Mouse (Mus musculus): ENCODE data around the gene Spocd1. TPM values are rescaled to one million over a fixed set of nuclear protein-coding genes. Genes with fewer than 3 reads are reported as not detected.

Spocd1 gene
- polyA plus RNA-seq, 1 experiment = 0.14 TPM

GRCm38 (mm10) chr4:129954527-129954926 lies 25.5 kb downstream of the Spocd1 start:
- TF ChIP-seq POLR2A (IDR thresholded peaks at IDR 0.05; ENCODE audit: borderline replicate concordance, extremely low read depth, insufficient read depth, insufficient read length, poor library complexity, severe bottlenecking) = no peak
- TF ChIP-seq CTCF (IDR thresholded peaks at IDR 0.05; ENCODE audit: borderline replicate concordance, extremely low read depth, insufficient read depth, insufficient read length) = no peak
- DNase-seq (ENCODE audit: low read depth) = no peak

DNA sequence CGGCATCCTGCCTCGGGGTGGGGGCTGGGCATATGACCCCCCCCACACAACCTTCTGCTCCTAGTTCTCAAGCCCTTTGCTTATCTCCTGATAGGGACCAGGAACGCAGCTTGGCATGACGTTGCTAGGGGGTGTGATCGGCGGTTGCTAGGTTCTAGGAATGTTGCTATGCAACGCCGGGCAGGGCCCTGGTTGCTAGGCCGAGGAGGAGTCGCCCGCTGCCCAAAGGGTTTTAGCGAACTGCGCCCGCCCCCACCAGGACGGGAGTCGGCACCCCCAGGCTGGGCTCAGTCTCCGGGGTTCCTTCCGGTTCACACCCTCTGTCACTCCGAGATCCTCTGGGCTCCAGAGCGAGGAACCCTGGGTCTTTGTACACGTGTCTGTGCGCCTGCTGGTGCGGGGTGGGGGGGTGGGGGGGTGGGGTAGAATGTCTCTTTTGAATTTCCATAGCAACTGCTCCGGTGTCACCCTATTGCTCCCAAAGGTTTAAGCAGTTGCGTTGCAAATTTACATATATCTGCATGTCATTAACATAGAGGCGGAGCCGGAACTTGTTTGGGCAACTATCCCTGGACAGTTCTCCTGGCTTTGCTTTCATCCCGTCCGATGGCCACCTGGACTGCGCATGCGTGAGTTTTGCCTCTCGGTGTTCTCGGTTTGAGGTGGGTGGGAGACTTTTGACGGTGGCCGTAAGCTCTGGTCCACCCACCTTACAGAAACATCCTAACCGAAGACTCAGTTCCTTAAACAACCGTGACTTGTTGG lies 31.3 kb downstream of the Spocd1 start:
- peak; percentile 94 for DNase-seq (ENCODE audit: low read depth)
- no peak for TF ChIP-seq POLR2A (IDR thresholded peaks at IDR 0.05; ENCODE audit: borderline replicate concordance, extremely low read depth, insufficient read depth, insufficient read length, poor library complexity, severe bottlenecking)

- TF ChIP-seq POLR2A (IDR thresholded peaks at IDR 0.05; ENCODE audit: borderline replicate concordance, extremely low read depth, insufficient read depth, insufficient read length, poor library complexity, severe bottlenecking) = no peak
- TF ChIP-seq CTCF (IDR thresholded peaks at IDR 0.05; ENCODE audit: borderline replicate concordance, extremely low read depth, insufficient read depth, insufficient read length) = no peak
- no peak for DNase-seq (ENCODE audit: low read depth)
Measured at GRCm38 (mm10) chr4:129965294-129965693, 36.2 kb downstream of the Spocd1 start.

DNA sequence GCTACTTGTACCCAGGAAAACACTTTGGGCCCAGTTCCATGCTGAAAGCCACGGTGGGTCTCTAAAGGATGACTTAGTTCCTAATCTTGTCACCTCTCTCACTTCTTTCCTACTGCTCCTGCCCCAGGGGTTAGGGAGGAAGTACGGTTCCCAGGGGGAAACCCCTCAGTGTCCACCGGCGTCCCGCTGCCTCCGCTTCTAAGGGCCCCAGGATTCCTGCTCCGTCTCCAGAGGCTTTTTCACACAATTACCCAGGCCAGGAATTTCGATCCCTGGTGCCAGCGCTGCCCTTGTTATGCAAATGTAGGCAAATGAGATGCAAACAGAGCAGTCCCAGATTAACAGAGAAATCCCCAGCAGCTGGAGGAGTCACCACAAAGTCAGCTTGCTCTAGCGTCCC lies 37.2 kb downstream of the Spocd1 start:
- TF ChIP-seq CTCF (IDR thresholded peaks at IDR 0.05; ENCODE audit: borderline replicate concordance, extremely low read depth, insufficient read depth, insufficient read length) (no peak), POLR2A (IDR thresholded peaks at IDR 0.05; ENCODE audit: borderline replicate concordance, extremely low read depth, insufficient read depth, insufficient read length, poor library complexity, severe bottlenecking) (no peak)
- peak; percentile 93 for DNase-seq (ENCODE audit: low read depth)

DNA sequence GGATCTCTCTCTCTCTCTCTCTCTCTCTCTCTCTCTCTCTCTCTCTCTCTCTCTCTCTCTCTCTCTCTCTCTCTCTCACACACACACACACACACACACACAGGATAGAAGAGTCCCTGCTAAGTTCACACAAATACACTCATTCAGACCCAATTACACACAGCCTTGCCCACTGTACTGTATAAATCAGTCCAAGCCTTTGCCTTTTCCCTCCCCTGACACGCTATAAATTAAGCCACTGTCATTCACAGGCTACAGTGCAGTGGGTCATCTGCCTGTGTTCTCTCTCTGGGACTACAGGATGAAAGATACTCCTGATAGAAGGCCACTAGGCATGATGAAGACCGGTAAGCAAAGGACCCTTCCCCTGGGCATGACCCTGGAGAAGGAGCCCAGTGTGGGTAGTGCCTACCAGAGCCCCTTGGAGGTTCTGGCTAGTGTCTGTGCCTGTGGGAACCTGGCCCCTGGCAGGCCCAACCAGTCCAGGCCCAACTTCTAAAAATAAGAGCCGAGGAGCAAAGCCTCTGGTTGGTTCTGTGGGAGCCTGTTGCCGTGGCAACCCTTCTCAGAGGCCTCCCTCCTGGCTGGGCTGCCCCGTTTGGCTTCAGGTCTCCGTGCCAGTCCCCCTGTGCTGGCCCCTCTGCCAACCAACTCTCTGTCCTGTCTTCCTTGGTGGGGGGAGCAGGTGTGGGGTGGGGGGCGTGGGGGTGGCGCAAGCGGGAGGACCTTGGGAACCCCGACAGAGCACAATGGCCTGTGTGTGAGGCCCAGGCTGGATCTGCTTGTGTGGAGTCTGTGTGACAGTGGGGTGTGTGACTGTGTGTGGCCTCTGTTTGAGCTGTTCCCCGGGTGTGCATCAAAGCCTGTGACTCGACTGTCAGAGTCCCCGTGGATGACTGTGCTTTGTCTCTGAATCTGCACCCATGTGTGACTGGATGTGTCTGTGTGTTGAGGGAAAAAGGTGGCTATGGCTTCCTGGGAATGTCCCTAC lies 38.3 kb downstream of the Spocd1 start:
- DNase-seq (ENCODE audit: low read depth) = peak; percentile 95
- no peak for TF ChIP-seq POLR2A (IDR thresholded peaks at IDR 0.05; ENCODE audit: borderline replicate concordance, extremely low read depth, insufficient read depth, insufficient read length, poor library complexity, severe bottlenecking)
- TF ChIP-seq CTCF (IDR thresholded peaks at IDR 0.05; ENCODE audit: borderline replicate concordance, extremely low read depth, insufficient read depth, insufficient read length) = no peak

GRCm38 (mm10) chr4:129970168-129970567 lies 41.1 kb downstream of the Spocd1 start:
- TF ChIP-seq POLR2A (IDR thresholded peaks at IDR 0.05; ENCODE audit: borderline replicate concordance, extremely low read depth, insufficient read depth, insufficient read length, poor library complexity, severe bottlenecking) = no peak
- no peak for TF ChIP-seq CTCF (IDR thresholded peaks at IDR 0.05; ENCODE audit: borderline replicate concordance, extremely low read depth, insufficient read depth, insufficient read length)
- DNase-seq (ENCODE audit: low read depth) = peak; percentile 59

DNA sequence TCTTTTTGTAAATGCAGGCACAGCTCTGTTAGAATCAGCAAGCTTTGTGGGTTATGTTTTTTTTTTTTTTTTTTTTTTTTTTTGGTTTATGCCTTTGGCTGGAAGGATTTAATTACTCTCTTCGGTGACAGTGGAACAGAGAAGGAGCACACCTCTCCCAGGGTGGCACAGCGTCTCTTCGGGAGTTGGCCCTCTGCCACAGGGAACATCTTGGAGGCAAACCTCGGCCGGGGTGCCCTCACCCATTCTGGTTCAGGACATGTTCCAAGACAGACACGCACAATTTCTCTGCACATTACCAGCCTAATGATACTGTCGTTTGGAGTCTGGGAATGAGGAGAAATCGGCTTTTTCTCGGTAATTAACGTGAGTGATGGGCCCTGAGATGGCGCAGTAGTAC lies 41.8 kb downstream of the Spocd1 start:
- DNase-seq (ENCODE audit: low read depth) = no peak
- TF ChIP-seq CTCF (IDR thresholded peaks at IDR 0.05; ENCODE audit: borderline replicate concordance, extremely low read depth, insufficient read depth, insufficient read length) (no peak), POLR2A (IDR thresholded peaks at IDR 0.05; ENCODE audit: borderline replicate concordance, extremely low read depth, insufficient read depth, insufficient read length, poor library complexity, severe bottlenecking) (no peak)

DNA sequence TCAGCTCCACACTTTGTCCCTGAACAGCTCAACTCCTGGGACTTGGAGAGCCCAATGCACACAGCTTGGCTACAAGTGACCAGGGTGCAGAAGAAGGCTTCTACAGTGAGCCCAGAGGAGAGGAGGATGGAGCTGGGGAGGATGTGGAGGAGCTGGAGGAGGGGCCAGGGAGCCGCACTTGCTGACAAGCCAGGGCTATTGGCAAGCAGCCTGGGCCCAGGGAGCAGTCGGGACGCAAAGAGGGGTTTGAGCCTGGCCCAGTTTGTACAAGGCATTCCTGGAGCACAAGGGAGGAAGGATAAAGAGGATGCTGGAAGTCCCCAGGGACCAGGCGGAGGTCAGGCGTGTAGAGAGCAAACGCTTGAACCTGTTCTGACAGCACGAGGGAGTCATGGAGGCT lies 42.9 kb downstream of the Spocd1 start:
- peak; percentile 87 for DNase-seq (ENCODE audit: low read depth)
- TF ChIP-seq CTCF (IDR thresholded peaks at IDR 0.05; ENCODE audit: borderline replicate concordance, extremely low read depth, insufficient read depth, insufficient read length) (no peak), POLR2A (IDR thresholded peaks at IDR 0.05; ENCODE audit: borderline replicate concordance, extremely low read depth, insufficient read depth, insufficient read length, poor library complexity, severe bottlenecking) (no peak)

GRCm38 (mm10) chr4:129974285-129974684 lies 45.2 kb downstream of the Spocd1 start:
- TF ChIP-seq CTCF (IDR thresholded peaks at IDR 0.05; ENCODE audit: borderline replicate concordance, extremely low read depth, insufficient read depth, insufficient read length) (no peak), POLR2A (IDR thresholded peaks at IDR 0.05; ENCODE audit: borderline replicate concordance, extremely low read depth, insufficient read depth, insufficient read length, poor library complexity, severe bottlenecking) (no peak)
- DNase-seq (ENCODE audit: low read depth) = no peak

DNA sequence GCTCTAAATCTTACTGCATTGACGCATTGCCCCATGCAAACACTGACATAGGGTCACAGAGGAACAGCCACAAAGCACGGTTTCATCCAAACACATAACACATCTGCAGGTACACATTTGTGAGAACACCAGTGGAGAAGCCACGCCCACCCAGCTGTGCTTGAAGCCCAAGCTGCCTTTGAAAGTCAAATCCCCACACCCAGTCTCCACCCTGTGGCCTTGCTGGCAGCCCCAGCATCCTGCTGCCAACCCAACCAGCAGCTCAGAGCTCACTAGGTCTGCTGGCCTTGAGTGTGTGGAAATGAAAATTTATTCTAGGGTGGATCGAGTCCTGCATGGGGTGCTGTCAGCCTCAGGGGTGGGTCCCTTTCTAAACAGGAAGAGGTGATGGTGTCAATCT lies 48.2 kb downstream of the Spocd1 start:
- TF ChIP-seq CTCF (IDR thresholded peaks at IDR 0.05; ENCODE audit: borderline replicate concordance, extremely low read depth, insufficient read depth, insufficient read length) = no peak
- no peak for TF ChIP-seq POLR2A (IDR thresholded peaks at IDR 0.05; ENCODE audit: borderline replicate concordance, extremely low read depth, insufficient read depth, insufficient read length, poor library complexity, severe bottlenecking)

DNA sequence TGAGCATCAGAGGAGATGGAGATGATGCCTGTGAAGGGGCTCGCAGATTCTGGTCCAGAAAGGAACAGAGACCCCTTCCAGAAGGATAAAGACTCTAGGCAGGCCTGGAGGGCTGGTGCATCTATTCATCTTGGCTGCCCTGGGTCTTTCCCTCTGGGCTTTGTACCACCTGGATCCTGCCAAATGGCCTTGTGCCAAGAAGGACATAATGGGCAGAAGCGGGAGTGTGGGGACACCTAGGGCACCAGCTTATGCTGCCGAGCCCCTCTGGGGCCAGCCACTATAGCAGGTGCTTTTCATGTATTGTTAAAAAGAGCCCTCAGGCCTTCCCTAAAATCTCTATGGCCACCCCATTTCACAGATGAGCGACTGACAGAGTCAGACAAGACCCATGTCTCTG lies 49.2 kb downstream of the Spocd1 start:
- TF ChIP-seq CTCF (IDR thresholded peaks at IDR 0.05; ENCODE audit: borderline replicate concordance, extremely low read depth, insufficient read depth, insufficient read length) = no peak
- TF ChIP-seq POLR2A (IDR thresholded peaks at IDR 0.05; ENCODE audit: borderline replicate concordance, extremely low read depth, insufficient read depth, insufficient read length, poor library complexity, severe bottlenecking) = no peak
- no peak for DNase-seq (ENCODE audit: low read depth)

More for the DNA sequence above, 48.2 kb downstream of the Spocd1 start:
- no peak for DNase-seq (ENCODE audit: low read depth)
